Mouse (Mus musculus) myocyte (in vitro differentiated cells): ENCODE results near the gene Prdm9. TPM values are rescaled to one million over a fixed set of nuclear protein-coding genes. Genes with fewer than 3 reads are reported as not detected.
"Not testable (repeated sequence)": the region's sequence is repeated elsewhere in the genome, so short reads cannot be mapped to it uniquely, and the experiment has no call there.

Experiments
- H3K27me3 ChIP-seq: one replicate; pipeline ENCODE4 v1.6.1; 2011; ENCODE audit not compliant: control insufficient read depth, insufficient read depth, insufficient read length
- H3K36me3 ChIP-seq: one replicate; pipeline ENCODE4 v1.6.1; 2011; ENCODE audit not compliant: control insufficient read depth, insufficient read depth
- H3K4me2 ChIP-seq: one replicate; pipeline ENCODE4 v1.6.1; 2011; ENCODE audit warnings: low read depth, control low read depth
- H3K4me3 ChIP-seq: one replicate; pipeline ENCODE4 v1.5.1; 2011; ENCODE audit warnings: mild to moderate bottlenecking, control low read depth, moderate library complexity
- H3K79me2 ChIP-seq: one replicate; pipeline ENCODE4 v1.6.1; 2011; ENCODE audit not compliant: control insufficient read depth, insufficient read depth
- H3ac ChIP-seq: one replicate; pipeline ENCODE4 v1.6.1; 2011; ENCODE audit not compliant: control insufficient read depth, insufficient read length
- CEBPB ChIP-seq: IDR thresholded peaks from 2 replicates; pipeline ENCODE4 v1.6.1; 2011; ENCODE audit warnings: mild to moderate bottlenecking, moderate library complexity; ENCODE audit not compliant: poor library complexity, insufficient read depth, severe bottlenecking
- E2F4 ChIP-seq: IDR thresholded peaks from one replicate; pipeline ENCODE4 v1.6.1; 2011; ENCODE audit warnings: mild to moderate bottlenecking, control low read depth, moderate library complexity; ENCODE audit not compliant: insufficient read depth
- MAX ChIP-seq: IDR thresholded peaks from one replicate; pipeline ENCODE4 v1.6.1; 2011; ENCODE audit warnings: low read depth, mild to moderate bottlenecking, control low read depth
- MYOD1 ChIP-seq, 3 experiments: IDR thresholded peaks; one replicate each; pipeline ENCODE4 v1.6.1; 2011; ENCODE audit warnings: control low read depth in 2 of 3, low read depth in 2 of 3, mild to moderate bottlenecking in 2 of 3, moderate library complexity in 1 of 3; ENCODE audit not compliant: insufficient read length in 2 of 3, control insufficient read depth in 1 of 3
- MYOG ChIP-seq, 3 experiments: IDR thresholded peaks; one replicate each; pipeline ENCODE4 v1.6.1; 2011; ENCODE audit warnings: control low read depth in 2 of 3, low read depth in 2 of 3, mild to moderate bottlenecking in 2 of 3; ENCODE audit not compliant: insufficient read length in 2 of 3, control insufficient read depth in 1 of 3, insufficient read depth in 1 of 3
- POLR2A ChIP-seq: IDR thresholded peaks from one replicate; pipeline ENCODE4 v1.6.1; 2011; ENCODE audit warnings: low read depth, mild to moderate bottlenecking, control low read depth, moderate library complexity; ENCODE audit not compliant: insufficient read length
- POLR2AphosphoS2 ChIP-seq: IDR thresholded peaks from one replicate; pipeline ENCODE4 v1.6.1; 2011; ENCODE audit warnings: low read depth, control low read depth; ENCODE audit not compliant: insufficient read length
- REST ChIP-seq: IDR thresholded peaks from one replicate; pipeline ENCODE4 v1.6.1; 2011; ENCODE audit warnings: mild to moderate bottlenecking, control low read depth, moderate library complexity; ENCODE audit not compliant: insufficient read depth, insufficient read length
- SRF ChIP-seq: IDR thresholded peaks from one replicate; pipeline ENCODE4 v1.6.1; 2011; ENCODE audit warnings: low read depth; ENCODE audit not compliant: control insufficient read depth, insufficient read length
- TCF12 ChIP-seq: IDR thresholded peaks from one replicate; pipeline ENCODE4 v1.6.1; 2011; ENCODE audit warnings: mild to moderate bottlenecking, control low read depth; ENCODE audit not compliant: poor library complexity, insufficient read depth, severe bottlenecking
- TCF3 ChIP-seq: IDR thresholded peaks from one replicate; pipeline ENCODE4 v1.6.1; 2011; ENCODE audit warnings: low read depth, control low read depth; ENCODE audit not compliant: insufficient read length
- USF1 ChIP-seq: IDR thresholded peaks from one replicate; pipeline ENCODE4 v1.6.1; 2011; ENCODE audit warnings: low read depth, mild to moderate bottlenecking, control low read depth, moderate library complexity
- polyA plus RNA-seq: library from polyadenylated mRNA; unstranded; fragments of >200 nt; fragmentation: generic; extraction: Trizol; gene quantifications from one replicate; pipeline ENCODE4 v1.2.1, GENCODE M21; 2012; ENCODE audit warnings: missing spikeins

The Prdm9 gene
- polyA plus RNA-seq, 1 experiment = 1.2 TPM

GRCm38 (mm10) chr17:15546440-15546839, 17.7 kb downstream of the Prdm9 start:
- no peaks in the 10 kb centered on the region for H3K79me2 ChIP-seq
- H3K27me3 ChIP-seq = no peaks in the 10 kb centered on the region
- TF ChIP-seq MYOD1 (IDR thresholded peaks at IDR 0.05; ENCODE audit: control insufficient read depth in 1 of 3, insufficient read length in 2 of 3, low read depth in 2 of 3) (no peak), E2F4 (no peak), SRF (no peak), MYOG (IDR thresholded peaks at IDR 0.05; ENCODE audit: control insufficient read depth in 1 of 3, insufficient read depth in 1 of 3, insufficient read length in 2 of 3, low read depth in 2 of 3) (no peak), CEBPB (no peak), REST (no peak), POLR2AphosphoS2 (no peak), USF1 (no peak), MAX (no peak), TCF12 (no peak), POLR2A (no peak), TCF3 (no peak)
- H3K4me2 ChIP-seq = no peak overlapping the region
- no peak overlapping the region for H3K4me3 ChIP-seq
- H3K36me3 ChIP-seq = no peaks in the 10 kb centered on the region
- H3ac ChIP-seq = no peak overlapping the region

- H3ac ChIP-seq, H3K36me3 ChIP-seq, H3K27me3 ChIP-seq, H3K79me2 ChIP-seq, H3K4me3 ChIP-seq, H3K4me2 ChIP-seq: not testable (repeated sequence)
These were observed 20.3 kb downstream of the Prdm9 start for GRCm38 (mm10) chr17:15543868-15544267.

- Histone ChIP-seq H3K4me2 (no peak overlapping the region), H3K27me3 (no peaks in the 10 kb centered on the region), H3K79me2 (no peaks in the 10 kb centered on the region), H3ac (no peak overlapping the region), H3K36me3 (no peaks in the 10 kb centered on the region), H3K4me3 (no peak overlapping the region)
- TF ChIP-seq TCF3 = no peak
- no peak for TF ChIP-seq TCF12
These were observed 23.8 kb downstream of the Prdm9 start for GRCm38 (mm10) chr17:15540309-15540708.

GRCm38 (mm10) chr17:15536457-15536904, 27.7 kb downstream of the Prdm9 start:
- H3K27me3 ChIP-seq = no peaks in the 10 kb centered on the region

GRCm38 (mm10) chr17:15535943-15536342, 28.2 kb downstream of the Prdm9 start:
- Histone ChIP-seq H3K4me2 (no peak overlapping the region), H3K27me3 (no peaks in the 10 kb centered on the region), H3K79me2 (no peaks in the 10 kb centered on the region), H3ac (no peak overlapping the region), H3K36me3 (no peaks in the 10 kb centered on the region), H3K4me3 (no peak overlapping the region)
- TF ChIP-seq POLR2A = no peak
- no peak for TF ChIP-seq MYOG (IDR thresholded peaks at IDR 0.05; ENCODE audit: control insufficient read depth in 1 of 3, insufficient read depth in 1 of 3, insufficient read length in 2 of 3, low read depth in 2 of 3)
- TF ChIP-seq USF1 = no peak
- TF ChIP-seq TCF3 = no peak
- no peak for TF ChIP-seq CEBPB
- no peak for TF ChIP-seq E2F4
- TF ChIP-seq MYOD1 (IDR thresholded peaks at IDR 0.05; ENCODE audit: control insufficient read depth in 1 of 3, insufficient read length in 2 of 3, low read depth in 2 of 3) = no peak
- TF ChIP-seq POLR2AphosphoS2 = no peak
- TF ChIP-seq REST = no peak
- TF ChIP-seq SRF = no peak
- no peak for TF ChIP-seq MAX
- TF ChIP-seq TCF12 = no peak

More at GRCm38 (mm10) chr17:15536457-15536904, 27.7 kb downstream of the Prdm9 start:
- Histone ChIP-seq H3ac (no peak overlapping the region), H3K4me3 (no peak overlapping the region), H3K4me2 (no peak overlapping the region), H3K79me2 (no peaks in the 10 kb centered on the region), H3K36me3 (no peaks in the 10 kb centered on the region)
- TF ChIP-seq TCF3 = no peak
- no peak for TF ChIP-seq MYOG (IDR thresholded peaks at IDR 0.05; ENCODE audit: control insufficient read depth in 1 of 3, insufficient read depth in 1 of 3, insufficient read length in 2 of 3, low read depth in 2 of 3)
- TF ChIP-seq CEBPB = no peak
- no peak for TF ChIP-seq E2F4
- TF ChIP-seq POLR2AphosphoS2 = no peak
- no peak for TF ChIP-seq MAX
- TF ChIP-seq REST = no peak
- no peak for TF ChIP-seq USF1
- TF ChIP-seq MYOD1 (IDR thresholded peaks at IDR 0.05; ENCODE audit: control insufficient read depth in 1 of 3, insufficient read length in 2 of 3, low read depth in 2 of 3) = no peak
- TF ChIP-seq SRF = no peak
- no peak for TF ChIP-seq TCF12
- no peak for TF ChIP-seq POLR2A
